Mouse (Mus musculus): ENCODE data around the gene Gm20538.

GRCm38 (mm10) chr19:44515769-44516168 is 36.9 kb downstream of the Gm20538 start:
- no peak for TF ChIP-seq POLR2A (IDR thresholded peaks at IDR 0.05; ENCODE audit: low read depth, low read length)
- no peak for TF ChIP-seq CTCF (conservative IDR thresholded peaks at IDR 0.05; ENCODE audit: insufficient read depth, insufficient read length, low read depth, low read length)

Measured in kidney, adult 2 months (tissue).